In genomic region chr3:108206731-108207375, GRCm38 (mm10) we compare ENCODE assay signal across 12 mouse cellular contexts. TPM values are rescaled to one million over a fixed set of nuclear protein-coding genes. Genes with fewer than 3 reads are reported as not detected.
A peak's percentile ranks its signal among the peaks of the same experiment; 100 is the strongest.
DNase-seq lines count a peak whose midpoint lies in the region; ATAC-seq lines count a peak whose summit lies in the region.
"Had no signal": no experiment of that assay in that cellular context is flagged by ENCODE, and none has a peak within 500 bp of the region (broad histone marks: within the 10 kb centered on the region; RNA-seq: fewer than 3 reads in every experiment).

No protein-coding gene starts in this region.

- H3K4me1 ChIP-seq in neural tube, embryonic 14.5 days (ENCODE audit: control insufficient read depth, insufficient read depth, low read length), result peaks cover 12% of the 10 kb centered on the region
- peaks cover 42% of the 10 kb centered on the region for H3K4me1 ChIP-seq in liver, embryonic 12.5 days

- no peak overlapping the region for H3K9ac ChIP-seq in neural tube, embryonic 14.5 days (replicated peaks; ENCODE audit: low read depth, low read length)
- no peak overlapping the region for H3K9ac ChIP-seq in liver, embryonic 12.5 days
- H3K9ac ChIP-seq: neural tube, embryonic 12.5 days had no signal

- no peak overlapping the region for H3K4me2 ChIP-seq in neural tube, embryonic 14.5 days (ENCODE audit: low read depth, low read length)
- H3K4me2 ChIP-seq in liver, embryonic 12.5 days, result no peak overlapping the region
- H3K4me2 ChIP-seq: neural tube, embryonic 12.5 days had no signal

- no peaks in the 10 kb centered on the region; the same call in 1 of the 2 replicates for H3K27me3 ChIP-seq in neural tube, embryonic 14.5 days (ENCODE audit: control insufficient read depth, insufficient read depth, low read length)
- 0 out of 2 replicates have a peak, but pooled peaks cover 4% of the 10 kb centered on the region for H3K27me3 ChIP-seq in liver, embryonic 12.5 days (replicated peaks)
- H3K27me3 ChIP-seq: neural tube, embryonic 12.5 days had no signal

- H3K9me3 ChIP-seq in neural tube, embryonic 14.5 days (ENCODE audit: control insufficient read depth, low read length), result no peaks in the 10 kb centered on the region
- H3K9me3 ChIP-seq in liver, embryonic 12.5 days (replicated peaks), result no peaks in the 10 kb centered on the region
- H3K9me3 ChIP-seq: neural tube, embryonic 12.5 days had no signal

- WGBS in neural tube, embryonic 14.5 days, result 86% methylated on average over 15 of the region's 15 CpGs
- 84% methylated on average over 15 of the region's 15 CpGs for WGBS in liver, embryonic 12.5 days (ENCODE audit: insufficient replicate concordance)

- no peak overlapping the region for H3K4me3 ChIP-seq in neural tube, embryonic 14.5 days (ENCODE audit: low read depth, low read length)
- no peak overlapping the region for H3K4me3 ChIP-seq in liver, embryonic 12.5 days
- H3K4me3 ChIP-seq: heart, adult 2 months; neural tube, embryonic 12.5 days had no signal

- DNase-seq in frontal cortex, postnatal 14 days (ENCODE audit: low spot score in 2 of 2), result peak; percentile 10 to 18
- peak; percentile 47 for DNase-seq in kidney, postnatal 14 days
- no peak for DNase-seq in kidney, adult 18-20 months
- no peak for DNase-seq in neural tube, embryonic 10.5 days (ENCODE audit: extremely low spot score, low spot score)
- no peak for DNase-seq in thymus, postnatal 14 days
- DNase-seq: adrenal gland, postnatal 36 days; heart, adult 2 months; liver had no signal

- H3K27ac ChIP-seq in neural tube, embryonic 14.5 days (ENCODE audit: low read depth, low read length), result peak overlapping the region; percentile 22; the same call in 1 of the 2 replicates
- H3K27ac ChIP-seq in liver, embryonic 12.5 days, result no peak overlapping the region
- H3K27ac ChIP-seq: heart, adult 2 months; neural tube, embryonic 12.5 days had no signal

- H3K36me3 ChIP-seq in neural tube, embryonic 14.5 days (ENCODE audit: control insufficient read depth, insufficient read depth, low read length), result peaks cover 52% of the 10 kb centered on the region
- H3K36me3 ChIP-seq in liver, embryonic 12.5 days, result peaks cover 53% of the 10 kb centered on the region

- ATAC-seq in frontal cortex, adult (ENCODE audit: low TSS enrichment), result no peak
- ATAC-seq in neural tube, embryonic 14.5 days (ENCODE audit: low read depth), result no peak
- no peak for ATAC-seq in liver, embryonic 12.5 days

RNA-seq across cellular contexts. Expression of gene Atxn7l2, which starts 3.9 kb away (rescaled TPM):
- polyA plus RNA-seq in neural tube, embryonic 14.5 days (2014; fragmentation: Nextera tagmentation; extraction: Ambion mirVana), result 22.0 and 24.0 TPM in 2 replicates
- polyA plus RNA-seq in liver, embryonic 12.5 days (2016; fragmentation: Nextera tagmentation; extraction: Ambion mirVana), result 4.5 and 4.9 TPM in 2 replicates

RNA-seq across cellular contexts. Expression of gene Cyb561d1, which starts 5.8 kb away (rescaled TPM):
- 2.0 and 2.3 TPM in 2 replicates for polyA plus RNA-seq in neural tube, embryonic 14.5 days (2014; fragmentation: Nextera tagmentation; extraction: Ambion mirVana)
- polyA plus RNA-seq in liver, embryonic 12.5 days (2016; fragmentation: Nextera tagmentation; extraction: Ambion mirVana), result 2.8 TPM in 2 replicates

RNA-seq across cellular contexts. Expression of gene Sypl2, which starts 19.6 kb away (rescaled TPM):
- 0.14 and 0.32 TPM in 2 replicates for polyA plus RNA-seq in neural tube, embryonic 14.5 days (2014; fragmentation: Nextera tagmentation; extraction: Ambion mirVana)
- 0.12 and 0.14 TPM in 2 replicates for polyA plus RNA-seq in liver, embryonic 12.5 days (2016; fragmentation: Nextera tagmentation; extraction: Ambion mirVana)

RNA-seq across cellular contexts. Expression of gene Amigo1, which starts 20.7 kb away (rescaled TPM):
- 11.2 TPM in 2 replicates for polyA plus RNA-seq in neural tube, embryonic 14.5 days (2014; fragmentation: Nextera tagmentation; extraction: Ambion mirVana)
- 1.1 and 1.2 TPM in 2 replicates for polyA plus RNA-seq in liver, embryonic 12.5 days (2016; fragmentation: Nextera tagmentation; extraction: Ambion mirVana)

RNA-seq across cellular contexts. Expression of gene Psma5, which starts 49.9 kb away (rescaled TPM):
- 243 TPM in 2 replicates for polyA plus RNA-seq in neural tube, embryonic 14.5 days (2014; fragmentation: Nextera tagmentation; extraction: Ambion mirVana)
- polyA plus RNA-seq in liver, embryonic 12.5 days (2016; fragmentation: Nextera tagmentation; extraction: Ambion mirVana), result 213 and 222 TPM in 2 replicates

Comparison
In these comparisons a context has a peak if more than half of its experiments do, and no peak if none do; other contexts are left out.
1. DNase-seq: peak in frontal cortex, postnatal 14 days (2 of 2) and kidney, postnatal 14 days (single experiment); none in kidney, adult 18-20 months (single experiment), neural tube, embryonic 10.5 days (single experiment) and thymus, postnatal 14 days (single experiment).